Mouse (Mus musculus): ENCODE data around the gene Nup107.

DNA sequence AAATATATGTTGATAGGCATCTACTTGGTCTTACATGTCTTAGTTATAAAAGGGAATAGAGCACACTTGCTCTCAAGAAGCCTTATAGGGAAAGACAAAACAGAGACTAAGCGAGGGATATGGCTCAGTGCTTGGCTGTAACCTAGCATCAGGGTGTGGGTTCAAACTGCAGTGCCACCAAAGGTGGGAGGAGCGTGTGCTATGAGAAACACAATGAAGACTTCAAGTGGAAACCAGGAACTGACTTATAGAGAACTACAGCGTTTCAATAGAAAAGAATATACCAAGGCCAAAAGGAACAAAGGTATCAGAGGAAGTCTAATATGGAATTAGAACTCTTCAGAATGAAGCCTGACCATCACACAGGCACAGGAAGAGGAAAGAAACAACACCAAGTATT is 38.3 kb upstream of the Nup107 start:
- TF ChIP-seq CTCF (IDR thresholded peaks at IDR 0.05; ENCODE audit: borderline replicate concordance, extremely low read depth, insufficient read depth, insufficient read length) (no peak), POLR2A (IDR thresholded peaks at IDR 0.05; ENCODE audit: borderline replicate concordance, extremely low read depth, insufficient read depth, insufficient read length, poor library complexity, severe bottlenecking) (no peak)
